Mouse (Mus musculus) cerebral cortex, adult 2 months (tissue): ENCODE data around the gene Nt5c.

Experiments used
- WGBS: fragments of 180-500 bp; shearing (Covaris S2); methylation state at CpG from one replicate; pipeline ENCODE4 v1.1.7; 2018; 5-methylcytosine and 5-hydroxymethylcytosine counted together

Gene Nt5c

DNA sequence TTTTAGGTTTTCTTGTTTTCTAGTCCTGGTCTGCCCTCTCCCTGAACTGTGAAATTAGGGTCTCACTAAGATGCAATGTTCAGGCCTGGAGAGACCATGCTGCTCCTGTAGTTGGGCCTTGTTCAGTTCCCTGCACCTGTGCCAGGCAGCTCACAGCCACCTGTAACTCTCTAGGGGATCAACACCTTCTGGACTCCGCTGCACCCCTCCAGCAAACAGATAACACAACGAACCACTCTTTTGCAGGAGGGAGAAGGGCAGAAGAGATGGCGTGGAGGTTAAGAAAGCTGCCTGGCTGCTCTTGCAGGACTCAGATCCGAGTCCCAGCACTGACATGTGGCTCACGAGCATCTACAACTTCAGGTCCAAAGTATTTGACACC lies 18.8 kb upstream of the Nt5c start:
- 67% methylated on average over 5 of the region's 5 CpGs for WGBS

DNA sequence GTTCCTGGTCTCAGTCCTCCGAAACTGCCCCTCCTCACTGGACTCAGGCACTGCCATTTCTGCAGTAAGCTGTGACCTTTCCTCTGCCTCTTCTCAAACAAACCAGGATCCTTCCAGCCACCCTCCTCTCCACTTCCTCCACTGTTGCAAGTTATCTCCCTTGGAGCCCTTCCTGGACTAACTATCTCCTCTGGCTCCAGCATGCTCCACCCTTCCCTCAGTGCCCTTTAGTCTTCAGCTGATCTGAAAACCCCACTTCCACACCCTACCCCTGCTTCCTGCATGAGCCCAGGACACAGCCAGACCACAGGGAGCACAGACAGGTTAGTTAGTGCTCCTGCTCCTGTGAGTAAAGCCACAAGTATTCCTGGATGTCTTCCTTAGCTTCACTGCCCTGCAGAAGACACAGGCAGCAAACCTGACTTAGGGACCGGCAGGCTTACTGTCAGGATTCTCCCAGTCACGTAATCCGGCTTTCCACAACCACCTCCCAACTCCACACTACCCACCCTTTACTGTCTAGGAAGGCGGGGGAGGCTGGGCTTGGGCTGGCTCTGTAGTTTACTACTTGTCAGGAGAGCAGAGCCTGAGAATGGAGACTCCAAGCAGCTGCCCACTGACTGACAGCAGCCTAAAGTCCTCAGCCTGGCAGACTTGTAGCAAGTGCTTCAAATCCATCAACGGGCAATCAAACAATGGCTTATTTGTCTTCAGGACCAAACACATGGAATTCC lies 18.3 kb upstream of the Nt5c start:
- WGBS, result 32% methylated on average over 6 of the region's 6 CpGs

GRCm38 (mm10) chr11:115508061-115508460 lies 16.4 kb upstream of the Nt5c start:
- WGBS, result 83% methylated on average over 2 of the region's 2 CpGs

DNA sequence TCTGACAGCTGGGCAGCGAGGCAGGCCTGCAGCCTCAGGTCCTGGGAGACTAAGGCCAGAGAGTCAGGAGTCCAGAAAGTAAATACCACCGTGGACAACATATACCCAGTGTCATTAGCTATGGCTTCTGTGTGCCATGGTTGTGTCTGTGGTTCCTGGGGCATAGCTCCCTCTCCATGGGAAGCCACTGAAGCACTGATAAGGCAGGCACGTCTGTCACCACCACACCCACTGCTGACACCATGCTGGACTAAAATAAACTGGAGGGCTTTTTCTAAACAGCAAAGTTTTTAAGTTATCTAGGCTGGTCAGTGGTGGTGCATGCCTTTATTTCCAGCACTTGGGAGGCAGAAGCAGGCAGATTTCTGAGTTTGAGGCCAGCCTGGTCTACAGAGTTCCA lies 14.9 kb upstream of the Nt5c start:
- WGBS, result 68% methylated on average over 3 of the region's 3 CpGs

DNA sequence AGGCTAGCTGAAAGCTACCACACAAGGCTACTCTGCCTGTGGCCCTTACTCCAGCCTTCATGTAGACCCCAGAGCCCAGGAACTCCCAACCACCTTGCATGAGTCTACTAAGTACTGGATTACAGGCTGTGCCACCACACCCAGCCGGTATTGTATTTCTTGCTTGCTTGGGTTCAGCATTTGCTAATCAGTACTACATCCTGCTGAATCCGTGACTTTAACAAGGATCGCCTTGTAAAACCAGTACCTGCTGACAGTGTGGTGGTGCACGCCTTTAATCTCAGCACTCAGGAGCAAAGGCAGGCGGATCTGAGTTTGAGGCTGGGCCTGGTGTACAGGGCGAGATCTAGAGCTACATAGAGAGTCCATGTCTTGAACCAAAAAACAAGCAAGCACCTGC lies 11.0 kb upstream of the Nt5c start:
- WGBS, result 96% methylated on average over 6 of the region's 6 CpGs

- 86% methylated on average over 9 of the region's 9 CpGs for WGBS
Measured at GRCm38 (mm10) chr11:115496559-115496958, 4.9 kb upstream of the Nt5c start.

- WGBS, result 30% methylated on average over 6 of the region's 6 CpGs
Measured at GRCm38 (mm10) chr11:115492387-115492786, 725 bp upstream of the Nt5c start.

- 23% methylated on average over 25 of the region's 25 CpGs for WGBS
Measured at GRCm38 (mm10) chr11:115490441-115491355, 964 bp downstream of the Nt5c start.

- 84% methylated on average over 19 of the region's 19 CpGs for WGBS
Measured at GRCm38 (mm10) chr11:115488551-115489104, 3.0 kb downstream of the Nt5c start.

GRCm38 (mm10) chr11:115485155-115485554 lies 6.5 kb downstream of the Nt5c start:
- 59% methylated on average over 12 of the region's 12 CpGs for WGBS

DNA sequence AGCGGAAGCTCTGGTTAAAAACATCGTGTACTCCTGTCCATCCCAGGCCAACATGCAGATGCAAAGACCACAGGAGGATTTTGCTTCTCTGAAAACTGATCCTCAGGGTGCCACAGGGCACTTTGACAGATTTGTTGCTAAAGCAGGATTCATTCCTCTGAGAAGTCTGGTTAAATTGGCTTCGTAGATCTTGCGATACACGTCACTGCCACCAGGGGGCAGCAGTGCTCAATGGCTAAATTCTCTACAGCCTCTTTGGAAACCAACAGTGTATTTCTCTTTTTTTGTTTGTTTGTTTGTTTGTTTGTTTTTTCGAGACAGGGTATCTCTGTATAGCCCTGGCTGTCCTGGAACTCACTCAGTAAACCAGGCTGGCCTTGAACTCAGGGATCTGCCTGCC lies 7.9 kb downstream of the Nt5c start:
- WGBS, result 18% methylated on average over 6 of the region's 6 CpGs

- WGBS, result 68% methylated on average over 11 of the region's 11 CpGs
Measured at GRCm38 (mm10) chr11:115483278-115483677, 8.4 kb downstream of the Nt5c start.

DNA sequence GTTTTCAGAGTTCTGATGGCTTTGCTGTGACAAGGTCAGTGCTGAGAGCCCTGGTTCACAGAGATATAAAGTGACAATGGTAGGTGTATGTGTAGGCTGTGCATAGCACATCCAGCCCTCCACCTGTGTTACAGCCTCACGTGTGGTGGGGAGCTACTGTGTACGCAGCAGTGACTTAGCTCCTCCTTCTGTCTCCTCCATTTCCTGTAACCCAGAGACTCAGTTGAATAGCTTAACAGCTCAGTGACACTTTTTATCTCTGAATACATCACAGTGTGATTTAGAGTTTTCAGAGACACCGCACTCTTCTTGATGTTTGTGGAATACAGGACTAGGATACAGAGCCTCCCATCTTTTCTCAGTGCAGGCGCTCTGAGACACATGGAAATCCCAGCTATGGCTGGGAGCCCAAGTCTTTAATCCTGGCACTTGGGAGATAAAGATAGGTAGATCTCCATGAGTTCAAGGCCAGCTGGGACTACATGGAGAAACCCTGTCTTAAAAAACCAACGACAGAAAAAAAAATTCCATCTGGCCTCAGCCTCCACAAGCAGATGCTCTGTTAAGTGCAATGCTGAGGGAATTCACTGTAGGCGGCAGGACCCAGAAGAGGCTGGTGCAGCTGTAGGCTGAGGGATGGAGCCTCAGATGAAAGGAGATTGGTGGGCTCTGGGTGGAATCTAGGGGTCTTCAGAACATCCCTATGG lies 10.0 kb downstream of the Nt5c start:
- WGBS, result 46% methylated on average over 6 of the region's 6 CpGs

GRCm38 (mm10) chr11:115478296-115478938 lies 13.2 kb downstream of the Nt5c start:
- 43% methylated on average over 9 of the region's 9 CpGs for WGBS

- 85% methylated on average over 7 of the region's 7 CpGs for WGBS
Measured at GRCm38 (mm10) chr11:115477388-115477787, 14.3 kb downstream of the Nt5c start.

GRCm38 (mm10) chr11:115476630-115477029 lies 15.0 kb downstream of the Nt5c start:
- 74% methylated on average over 4 of the region's 4 CpGs for WGBS

DNA sequence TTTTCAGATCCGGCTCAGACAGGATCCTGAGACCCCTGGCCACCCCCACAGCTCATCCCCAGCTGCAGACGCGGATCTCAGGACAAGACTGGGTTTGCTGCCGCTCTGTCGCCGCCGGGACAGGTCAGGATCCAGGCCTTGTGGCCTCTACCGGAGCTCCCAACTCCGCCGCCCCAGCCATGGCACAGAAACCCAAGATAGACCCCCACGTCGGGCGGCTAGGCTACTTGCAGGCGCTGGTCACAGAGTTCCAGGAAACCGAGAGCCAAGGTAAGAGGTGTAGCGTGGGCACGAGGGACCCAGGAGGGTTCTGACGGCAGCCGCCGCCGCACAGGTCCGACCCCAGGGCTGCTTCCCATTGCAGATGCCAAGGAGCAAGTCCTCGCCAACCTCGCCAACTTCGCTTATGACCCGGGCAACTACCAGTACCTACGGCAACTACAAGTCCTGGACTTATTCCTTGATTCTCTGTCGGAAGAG lies 15.9 kb downstream of the Nt5c start:
- WGBS, result 2% methylated on average over 28 of the region's 28 CpGs

DNA sequence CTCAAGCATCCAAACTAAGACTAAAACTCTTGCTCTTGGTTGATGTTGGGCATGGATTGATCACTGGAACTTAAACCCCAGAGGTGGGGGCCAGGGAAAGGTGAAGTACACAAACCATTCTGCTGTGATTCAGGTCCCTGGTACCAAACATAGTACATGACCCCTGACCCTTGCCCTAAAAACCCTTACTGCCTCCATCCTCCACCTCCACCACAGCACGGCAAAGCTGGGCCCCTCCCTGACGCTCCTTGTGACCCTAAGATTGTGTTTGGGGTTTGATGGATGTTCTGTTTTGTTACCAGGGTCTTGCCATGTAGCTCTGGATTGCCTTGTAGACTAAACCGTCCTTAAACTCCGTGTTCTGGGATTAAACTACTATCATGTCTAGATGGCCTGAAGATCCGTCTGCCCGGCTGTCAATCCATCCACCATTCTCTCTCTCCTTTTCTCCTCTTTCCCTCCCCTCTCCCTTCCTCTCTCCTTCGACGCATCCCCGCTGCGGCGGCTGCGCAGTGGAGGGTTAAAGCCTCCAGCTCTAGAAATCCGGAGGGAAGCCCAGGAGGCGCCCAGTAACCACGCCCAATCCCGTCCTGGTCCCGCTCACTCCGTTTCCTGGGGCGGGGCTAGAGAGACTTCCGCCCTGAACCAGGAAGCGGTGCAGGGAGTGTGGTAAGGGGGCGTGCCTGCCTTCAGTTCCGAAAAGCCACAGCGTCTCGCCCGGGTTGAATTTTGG lies 16.5 kb downstream of the Nt5c start, which contains the start of gene Armc7:
Armc7 (plus strand) TSS at position 643 of the 733 bp plus-strand sequence.
- under 1% methylated on average over 26 of the region's 26 CpGs for WGBS

DNA sequence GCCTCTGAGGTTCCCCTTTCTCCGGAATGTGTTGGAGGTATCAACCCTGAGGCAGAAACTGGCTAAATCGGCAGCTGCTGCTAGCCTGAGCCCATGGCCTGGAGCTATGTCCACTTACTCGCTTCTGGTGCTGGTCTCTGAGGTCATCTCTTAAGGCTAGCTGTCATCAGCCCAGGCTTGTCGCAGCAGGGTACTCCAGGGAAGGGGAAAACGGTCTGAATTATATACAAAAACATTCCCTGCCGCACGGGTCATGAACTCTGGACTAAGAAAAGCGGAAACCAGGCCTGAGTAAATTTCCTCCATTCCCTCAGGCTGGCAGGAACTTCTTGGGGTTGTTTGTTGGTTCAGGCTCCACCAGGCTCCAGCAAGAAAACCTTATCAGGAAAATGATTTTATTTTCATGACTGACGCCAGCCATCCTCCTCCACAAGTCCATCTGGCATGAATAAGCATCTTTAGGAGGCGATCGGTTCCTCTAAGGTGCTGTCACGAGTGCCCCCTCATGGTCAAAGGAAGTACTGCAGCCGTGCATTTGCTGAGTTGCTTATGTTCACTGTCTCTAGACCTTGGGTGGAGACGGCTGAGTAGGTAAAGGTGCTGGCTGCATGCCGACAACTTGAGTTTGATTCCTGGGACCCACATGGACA lies 17.9 kb downstream of the Nt5c start:
- WGBS, result 20% methylated on average over 15 of the region's 15 CpGs

- 91% methylated on average over 7 of the region's 7 CpGs for WGBS
Measured at GRCm38 (mm10) chr11:115472183-115472582, 19.5 kb downstream of the Nt5c start.
